Mouse (Mus musculus): ENCODE measurements at regions not wholly inside any gene's neighbourhood (a gene's known extent, or its start where the extent isn't known, plus 50 kb on each side); places are given as distances from the start of the nearest gene placed in this dataset.

DNA sequence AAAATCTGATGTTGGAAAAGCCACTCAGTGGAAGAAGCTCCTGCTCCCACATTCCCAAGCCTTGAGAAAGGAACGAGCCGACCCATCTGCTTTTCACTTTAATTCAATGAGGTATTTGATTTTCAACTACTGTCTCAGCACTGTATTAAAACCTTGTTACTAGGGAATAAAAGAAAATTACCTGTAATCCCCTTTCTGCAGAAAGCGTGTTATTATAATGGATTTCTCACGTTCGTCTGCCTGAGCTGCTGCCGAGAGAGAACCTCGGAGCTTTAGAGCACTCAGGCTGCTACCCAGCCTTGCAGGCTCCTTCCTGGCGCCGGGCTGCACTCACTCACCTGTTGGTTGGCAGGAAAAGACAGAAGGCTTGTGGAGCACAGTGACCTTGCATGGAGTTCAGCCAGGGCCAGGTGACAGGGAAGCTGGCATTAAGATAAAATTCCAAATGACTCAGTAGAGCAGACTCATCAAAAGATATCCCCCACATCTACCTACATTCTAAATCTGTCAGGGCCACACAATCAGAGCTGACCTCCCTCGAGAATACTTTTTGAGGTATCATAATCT lies 770.2 kb downstream of the Adgrl2 start:
- ATAC-seq (ENCODE audit: low FRiP score, low read depth): no peak
- Histone ChIP-seq H3K4me3 (no peak overlapping the region), H3K9me3 (no peaks in the 10 kb centered on the region), H3K4me1 (no peaks in the 10 kb centered on the region), H3K36me3 (no peaks in the 10 kb centered on the region), H3K9ac (replicated peaks) (no peak overlapping the region), H3K27ac (replicated peaks) (no peak overlapping the region), H3K27me3 (no peaks in the 10 kb centered on the region), H3K4me2 (replicated peaks) (no peak overlapping the region)
- 78% methylated on average over 10 of the region's 10 CpGs for WGBS

DNA sequence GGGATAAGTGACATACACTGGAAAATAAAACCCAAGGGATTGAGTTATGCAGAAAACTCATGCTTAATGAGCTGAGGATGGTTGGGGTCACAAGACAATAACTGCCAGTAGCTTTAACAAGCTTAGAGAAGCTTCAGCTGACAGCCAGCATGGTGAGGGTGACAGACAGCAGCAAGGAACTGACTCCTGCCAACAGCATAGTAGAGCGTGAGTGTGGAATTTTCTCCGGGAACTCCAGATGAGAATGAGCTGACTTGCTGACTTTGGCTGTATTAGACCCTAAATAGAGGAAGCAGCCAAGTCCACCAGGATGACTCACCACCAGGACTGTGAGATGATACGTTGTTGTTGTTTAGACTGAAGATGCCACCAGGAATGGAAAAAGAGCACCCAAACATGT lies 788.2 kb downstream of the Adgrl2 start:
- H3K9ac ChIP-seq (replicated peaks): no peak overlapping the region
- H3K4me3 ChIP-seq: no peak overlapping the region
- H3K36me3 ChIP-seq: no peaks in the 10 kb centered on the region
- H3K27ac ChIP-seq (replicated peaks): no peak overlapping the region
- no peaks in the 10 kb centered on the region for H3K4me1 ChIP-seq
- no peak overlapping the region for H3K4me2 ChIP-seq (replicated peaks)
- no peaks in the 10 kb centered on the region for H3K9me3 ChIP-seq
- no peaks in the 10 kb centered on the region for H3K27me3 ChIP-seq
- WGBS: 84% methylated on average over 3 of the region's 3 CpGs
- ATAC-seq (ENCODE audit: low FRiP score, low read depth): no peak

DNA sequence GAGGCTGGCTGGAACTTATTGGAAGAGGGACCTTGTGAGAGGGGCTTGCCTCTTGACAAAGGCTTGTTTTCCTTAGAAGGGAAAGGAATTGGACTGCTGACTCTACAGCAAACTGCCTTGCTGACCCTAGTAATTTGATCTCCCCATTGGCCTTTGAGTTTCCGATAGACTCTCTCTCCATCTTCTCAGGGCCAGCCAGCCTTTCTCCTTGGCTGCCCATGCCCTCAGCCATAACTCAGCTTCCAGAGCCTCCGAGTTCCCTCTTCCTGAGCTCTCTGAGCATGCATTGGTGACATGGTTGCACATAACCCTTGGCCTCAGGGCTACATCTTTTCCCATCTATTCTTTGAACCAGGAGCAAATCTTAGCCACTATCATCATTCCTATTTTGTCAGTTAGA lies 803.7 kb downstream of the Adgrl2 start:
- H3K4me1 ChIP-seq: no peaks in the 10 kb centered on the region
- no peak for ATAC-seq (ENCODE audit: low FRiP score, low read depth)
- no peak overlapping the region for H3K9ac ChIP-seq (replicated peaks)
- H3K9me3 ChIP-seq: no peaks in the 10 kb centered on the region
- H3K36me3 ChIP-seq: no peaks in the 10 kb centered on the region
- H3K27ac ChIP-seq (replicated peaks): no peak overlapping the region
- H3K27me3 ChIP-seq: no peaks in the 10 kb centered on the region
- no peak overlapping the region for H3K4me2 ChIP-seq (replicated peaks)
- no peak overlapping the region for H3K4me3 ChIP-seq
- WGBS: 71% methylated on average over 2 of the region's 2 CpGs

DNA sequence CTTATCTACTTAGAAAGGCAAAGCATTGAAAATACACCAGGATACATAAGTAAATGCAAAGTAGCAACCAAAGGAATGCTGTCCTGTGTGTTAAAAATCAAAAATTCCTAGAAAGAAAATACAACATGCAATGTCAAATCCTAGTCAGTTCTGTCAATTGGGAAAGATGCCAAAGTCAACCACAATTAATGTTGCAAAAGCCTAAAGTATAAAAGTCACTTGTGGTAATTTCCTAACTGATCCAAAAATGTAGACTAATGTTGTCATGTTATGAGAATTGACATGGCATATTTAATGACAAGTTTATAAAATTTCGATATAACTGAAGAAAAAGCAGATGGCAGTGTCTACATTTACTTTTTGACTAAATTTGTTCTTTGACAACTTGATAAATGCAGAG lies 822.8 kb downstream of the Adgrl2 start:
- ATAC-seq (ENCODE audit: low FRiP score, low read depth): no peak
- Histone ChIP-seq H3K27ac (replicated peaks) (no peak overlapping the region), H3K4me3 (no peak overlapping the region), H3K36me3 (no peaks in the 10 kb centered on the region), H3K9ac (replicated peaks) (no peak overlapping the region), H3K9me3 (no peaks in the 10 kb centered on the region), H3K27me3 (no peaks in the 10 kb centered on the region), H3K4me2 (replicated peaks) (no peak overlapping the region), H3K4me1 (no peaks in the 10 kb centered on the region)
- WGBS: 88% methylated on average over 1 of the region's 1 CpGs

DNA sequence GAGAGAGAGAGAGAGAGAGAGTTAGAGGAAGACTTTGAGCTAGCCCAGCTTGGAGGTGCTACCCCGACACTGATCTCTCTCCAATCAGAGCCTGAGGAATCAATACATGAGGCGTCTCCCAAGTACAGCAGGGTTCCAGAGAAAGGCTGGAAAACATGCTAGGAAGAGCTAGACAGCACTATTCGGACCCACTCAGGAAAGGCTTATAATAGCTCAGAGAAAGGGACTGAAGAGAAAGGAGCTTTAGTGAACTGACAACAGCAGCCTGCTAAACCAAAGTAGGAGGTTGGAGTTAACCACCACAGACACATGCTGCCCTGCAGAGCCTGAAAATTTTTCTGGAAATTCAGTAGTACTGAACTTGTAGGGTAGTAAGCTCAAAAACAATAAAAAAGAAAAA lies 831.3 kb downstream of the Adgrl2 start:
- H3K9me3 ChIP-seq: no peaks in the 10 kb centered on the region
- H3K27me3 ChIP-seq: no peaks in the 10 kb centered on the region
- H3K4me2 ChIP-seq (replicated peaks): no peak overlapping the region
- H3K4me1 ChIP-seq: no peaks in the 10 kb centered on the region
- H3K9ac ChIP-seq (replicated peaks): no peak overlapping the region
- no peaks in the 10 kb centered on the region for H3K36me3 ChIP-seq
- no peak overlapping the region for H3K4me3 ChIP-seq
- ATAC-seq (ENCODE audit: low FRiP score, low read depth): no peak
- H3K27ac ChIP-seq (replicated peaks): no peak overlapping the region
- WGBS: 67% methylated on average over 3 of the region's 3 CpGs

DNA sequence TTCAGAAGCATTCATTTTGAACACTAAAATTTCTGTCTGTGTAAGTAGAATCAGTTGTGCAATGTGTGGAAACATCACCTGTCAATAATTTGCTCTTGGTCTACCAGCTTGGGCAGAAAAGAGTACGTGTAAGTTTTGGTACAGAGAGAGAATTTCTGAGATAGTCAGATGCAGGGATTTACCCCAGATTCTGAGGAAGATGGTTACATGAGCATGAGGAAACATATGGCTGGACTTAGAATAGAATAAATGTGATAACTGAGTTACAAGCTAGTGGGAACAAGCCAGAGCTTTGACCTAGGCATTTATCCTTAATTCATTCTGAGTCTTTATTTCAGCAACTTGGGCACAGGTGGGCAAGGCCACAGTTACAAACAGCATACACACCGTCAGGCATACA lies 831.8 kb downstream of the Adgrl2 start:
- ATAC-seq (ENCODE audit: low FRiP score, low read depth): no peak
- Histone ChIP-seq H3K9ac (replicated peaks) (no peak overlapping the region), H3K9me3 (no peaks in the 10 kb centered on the region), H3K36me3 (no peaks in the 10 kb centered on the region), H3K4me2 (replicated peaks) (no peak overlapping the region), H3K4me1 (no peaks in the 10 kb centered on the region), H3K27me3 (no peaks in the 10 kb centered on the region), H3K27ac (replicated peaks) (no peak overlapping the region), H3K4me3 (no peak overlapping the region)
- 89% methylated on average over 2 of the region's 2 CpGs for WGBS

DNA sequence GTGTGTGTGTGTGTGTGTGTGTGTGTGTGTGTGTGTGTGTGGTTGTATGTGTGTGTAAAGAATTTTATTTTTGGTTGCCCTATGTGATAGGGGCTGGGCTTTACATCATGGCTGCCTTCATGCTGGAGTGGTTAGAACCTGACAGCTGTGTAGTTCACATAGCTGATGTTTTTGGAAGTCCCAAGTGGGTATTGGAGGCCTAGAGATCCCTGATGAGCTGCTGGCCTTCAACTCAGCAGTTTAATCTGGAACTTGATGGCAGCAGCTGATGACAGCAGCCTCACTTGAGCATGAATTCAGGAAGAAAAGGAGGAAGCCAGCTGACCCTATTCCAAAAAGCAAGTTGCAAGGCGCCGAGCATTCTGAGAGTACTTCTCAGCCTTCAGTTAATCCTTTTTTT lies 846.6 kb downstream of the Adgrl2 start:
- Histone ChIP-seq H3K4me1 (no peaks in the 10 kb centered on the region), H3K4me3 (no peak overlapping the region), H3K9ac (replicated peaks) (no peak overlapping the region), H3K27ac (replicated peaks) (no peak overlapping the region), H3K36me3 (no peaks in the 10 kb centered on the region), H3K4me2 (replicated peaks) (no peak overlapping the region), H3K27me3 (no peaks in the 10 kb centered on the region), H3K9me3 (no peaks in the 10 kb centered on the region)
- no peak for ATAC-seq (ENCODE audit: low FRiP score, low read depth)
- WGBS: 85% methylated on average over 2 of the region's 2 CpGs

DNA sequence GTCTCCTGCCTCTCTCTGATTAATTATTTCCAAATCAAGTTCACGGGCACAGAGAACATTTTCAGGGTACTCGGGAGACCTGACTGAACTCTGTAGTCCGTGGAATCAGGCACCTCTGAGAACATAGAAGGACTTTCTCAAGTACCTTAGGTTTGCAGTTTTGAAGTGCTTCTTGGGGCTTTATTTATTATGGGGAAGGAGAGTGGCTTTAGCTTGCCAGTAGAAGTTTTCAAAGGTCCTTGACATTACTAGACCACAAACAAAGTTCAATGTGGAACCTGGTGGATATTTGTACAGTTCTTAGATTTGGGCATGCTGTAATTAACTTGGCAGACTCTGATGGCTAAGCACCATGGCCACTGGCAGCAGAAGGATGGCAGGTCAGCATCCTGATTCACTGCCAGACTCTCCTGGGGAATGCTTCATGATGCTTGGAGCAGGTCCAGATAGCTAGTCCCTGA lies 853.5 kb downstream of the Adgrl2 start:
- no peak for ATAC-seq (ENCODE audit: low FRiP score, low read depth)
- 89% methylated on average over 3 of the region's 3 CpGs for WGBS
- H3K27ac ChIP-seq (replicated peaks): no peak overlapping the region
- no peaks in the 10 kb centered on the region for H3K4me1 ChIP-seq
- H3K9ac ChIP-seq (replicated peaks): no peak overlapping the region
- H3K9me3 ChIP-seq: no peaks in the 10 kb centered on the region
- no peak overlapping the region for H3K4me3 ChIP-seq
- H3K4me2 ChIP-seq (replicated peaks): no peak overlapping the region
- no peaks in the 10 kb centered on the region for H3K27me3 ChIP-seq
- H3K36me3 ChIP-seq: no peaks in the 10 kb centered on the region

DNA sequence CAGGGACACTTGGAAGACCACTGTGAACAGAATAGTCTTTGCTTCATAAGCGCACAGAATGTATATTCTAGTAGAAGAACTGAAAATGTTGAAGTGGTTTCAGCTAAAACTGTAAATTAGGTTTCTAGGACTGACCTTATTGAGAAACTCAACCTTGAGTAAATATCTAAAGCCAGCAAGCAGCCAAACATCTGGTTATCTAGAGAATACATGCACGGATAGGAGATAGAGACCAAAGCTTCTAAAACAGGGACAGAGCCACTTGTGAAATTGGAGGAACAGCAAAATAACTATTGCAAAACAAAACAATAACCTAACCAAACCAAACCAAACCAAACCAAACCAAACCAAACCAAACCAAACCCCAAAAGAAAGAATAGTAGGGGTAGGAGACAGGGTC lies 855.7 kb downstream of the Adgrl2 start:
- H3K4me2 ChIP-seq (replicated peaks): no peak overlapping the region
- 91% methylated on average over 2 of the region's 2 CpGs for WGBS
- no peak overlapping the region for H3K4me3 ChIP-seq
- ATAC-seq (ENCODE audit: low FRiP score, low read depth): no peak
- no peaks in the 10 kb centered on the region for H3K4me1 ChIP-seq
- no peak overlapping the region for H3K27ac ChIP-seq (replicated peaks)
- no peaks in the 10 kb centered on the region for H3K36me3 ChIP-seq
- no peak overlapping the region for H3K9ac ChIP-seq (replicated peaks)
- H3K9me3 ChIP-seq: no peaks in the 10 kb centered on the region
- no peaks in the 10 kb centered on the region for H3K27me3 ChIP-seq

DNA sequence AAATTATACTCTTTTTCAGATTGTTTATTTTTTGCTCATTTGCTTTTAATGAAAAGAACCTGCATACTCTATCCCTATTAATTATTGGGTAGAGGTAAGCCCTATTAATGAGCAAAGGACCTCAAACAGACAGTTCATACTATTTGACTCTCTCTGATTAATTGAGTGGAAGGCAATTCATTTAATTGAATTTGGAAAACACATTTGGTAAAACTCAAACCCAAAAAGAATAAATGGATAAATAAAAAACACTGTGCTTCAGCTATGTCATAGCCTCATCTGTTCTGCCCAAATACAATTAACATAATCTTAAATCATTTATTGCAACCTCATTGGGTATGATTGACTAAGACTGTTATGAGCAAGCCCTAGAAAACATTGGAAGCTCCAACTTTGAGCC lies 874.8 kb downstream of the Adgrl2 start:
- Histone ChIP-seq H3K9ac (replicated peaks) (no peak overlapping the region), H3K4me1 (no peaks in the 10 kb centered on the region), H3K27ac (replicated peaks) (no peak overlapping the region), H3K4me2 (replicated peaks) (no peak overlapping the region), H3K27me3 (no peaks in the 10 kb centered on the region), H3K4me3 (no peak overlapping the region), H3K36me3 (no peaks in the 10 kb centered on the region), H3K9me3 (0 out of 2 replicates have a peak, but pooled peaks cover 14% of the 10 kb centered on the region)
- no peak for ATAC-seq (ENCODE audit: low FRiP score, low read depth)

DNA sequence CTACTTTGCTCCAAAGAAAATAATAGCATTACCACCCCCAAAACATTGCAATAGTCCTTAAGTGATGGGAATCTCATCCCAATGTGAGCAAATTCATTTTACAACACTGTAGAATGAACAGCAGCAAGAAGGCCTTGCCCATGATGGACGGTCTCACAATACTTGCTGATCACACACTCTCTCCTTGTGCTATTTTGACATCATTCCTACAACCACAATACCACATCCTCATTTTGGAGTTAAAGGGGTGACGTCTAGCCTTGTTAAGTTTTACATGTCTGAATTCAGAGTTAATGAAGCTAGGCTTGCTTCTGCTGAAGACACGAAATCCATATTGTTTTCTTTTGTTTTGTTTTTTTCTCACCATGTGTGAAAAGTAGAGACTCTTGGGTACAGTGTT lies 878.2 kb downstream of the Adgrl2 start:
- no peaks in the 10 kb centered on the region for H3K36me3 ChIP-seq
- no peaks in the 10 kb centered on the region for H3K4me1 ChIP-seq
- no peak overlapping the region for H3K27ac ChIP-seq (replicated peaks)
- H3K9ac ChIP-seq (replicated peaks): no peak overlapping the region
- H3K27me3 ChIP-seq: no peaks in the 10 kb centered on the region
- no peak overlapping the region for H3K4me2 ChIP-seq (replicated peaks)
- H3K4me3 ChIP-seq: no peak overlapping the region
- WGBS: 85% methylated on average over 3 of the region's 3 CpGs
- ATAC-seq (ENCODE audit: low FRiP score, low read depth): no peak
- H3K9me3 ChIP-seq: 0 out of 2 replicates have a peak, but pooled peaks cover under 1% of the 10 kb centered on the region

DNA sequence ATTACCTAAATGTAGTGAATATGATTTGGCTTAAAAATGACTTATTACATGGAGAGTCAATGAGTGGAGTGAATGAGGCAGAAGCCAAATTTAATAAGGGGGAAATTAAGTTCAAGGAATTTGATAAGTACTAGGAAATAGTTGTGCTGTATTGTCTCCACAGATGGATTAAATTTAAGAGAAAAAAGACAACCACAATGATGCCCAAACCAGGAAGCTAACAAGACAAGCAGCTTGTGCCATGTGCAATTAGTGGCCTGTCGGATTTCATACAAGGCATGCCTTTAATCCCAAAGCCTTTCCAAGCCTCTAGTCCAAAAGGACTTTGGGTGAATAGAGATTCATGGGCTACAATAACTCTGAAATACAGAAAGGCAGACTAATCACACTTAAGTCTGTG lies 883.3 kb downstream of the Adgrl2 start:
- Histone ChIP-seq H3K4me3 (no peak overlapping the region), H3K4me2 (replicated peaks) (no peak overlapping the region), H3K27ac (replicated peaks) (no peak overlapping the region), H3K27me3 (no peaks in the 10 kb centered on the region), H3K36me3 (no peaks in the 10 kb centered on the region), H3K9me3 (no peaks in the 10 kb centered on the region), H3K9ac (replicated peaks) (no peak overlapping the region), H3K4me1 (no peaks in the 10 kb centered on the region)
- 74% methylated on average over 1 of the region's 1 CpGs for WGBS
- ATAC-seq (ENCODE audit: low FRiP score, low read depth): no peak

DNA sequence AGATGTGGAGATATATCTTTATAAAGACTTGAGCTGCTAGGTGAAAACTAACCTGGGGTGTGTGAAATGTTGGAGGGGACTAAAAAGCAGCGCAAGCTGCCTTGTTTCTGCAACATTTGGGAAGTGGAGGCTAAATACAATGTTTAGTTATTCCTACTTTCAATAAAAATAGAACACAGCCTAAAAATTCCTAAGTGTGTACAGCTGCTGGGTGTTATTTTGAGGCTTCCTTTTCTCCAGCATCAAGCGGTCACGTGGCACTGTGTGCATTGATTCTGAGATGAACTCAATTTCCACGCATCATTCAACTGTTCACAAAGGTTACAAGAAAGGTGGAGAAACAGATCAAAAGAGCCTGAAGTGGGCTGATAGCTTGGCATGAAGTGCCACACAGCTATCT lies 896.4 kb downstream of the Adgrl2 start:
- no peaks in the 10 kb centered on the region for H3K36me3 ChIP-seq
- H3K27ac ChIP-seq (replicated peaks): no peak overlapping the region
- H3K4me3 ChIP-seq: no peak overlapping the region
- no peaks in the 10 kb centered on the region for H3K27me3 ChIP-seq
- no peaks in the 10 kb centered on the region for H3K4me1 ChIP-seq
- no peak overlapping the region for H3K4me2 ChIP-seq (replicated peaks)
- 86% methylated on average over 4 of the region's 4 CpGs for WGBS
- no peak overlapping the region for H3K9ac ChIP-seq (replicated peaks)
- H3K9me3 ChIP-seq: no peaks in the 10 kb centered on the region
- ATAC-seq (ENCODE audit: low FRiP score, low read depth): no peak
